Mouse (Mus musculus): Measurements from ENCODE around the gene Dntt. TPM values are rescaled to one million over a fixed set of nuclear protein-coding genes. Genes with fewer than 3 reads are reported as not detected.

The Dntt gene
- polyA plus RNA-seq, 1 experiment from 2014 or later = not detected

DNA sequence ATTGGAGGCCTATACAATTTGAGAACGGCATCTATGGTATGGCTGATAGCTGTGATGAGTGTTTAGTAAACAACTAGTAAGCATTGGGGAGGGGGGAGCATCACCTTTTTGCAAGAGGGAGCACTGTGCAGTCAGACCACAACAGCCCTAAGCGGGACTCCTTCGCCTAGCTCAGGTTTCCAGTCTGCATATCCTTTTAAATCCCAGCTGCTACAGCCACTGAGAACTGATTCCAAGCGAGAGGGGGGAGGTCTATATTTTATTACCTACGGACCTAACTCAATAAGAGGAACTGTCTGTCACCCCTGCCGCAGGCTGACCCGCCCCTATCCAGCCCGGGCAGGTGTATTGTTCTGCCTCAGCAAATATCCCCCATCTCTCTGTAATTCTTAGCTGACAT lies 78.5 kb downstream of the Dntt start:
- WGBS = 67% methylated on average over 8 of the region's 8 CpGs

DNA sequence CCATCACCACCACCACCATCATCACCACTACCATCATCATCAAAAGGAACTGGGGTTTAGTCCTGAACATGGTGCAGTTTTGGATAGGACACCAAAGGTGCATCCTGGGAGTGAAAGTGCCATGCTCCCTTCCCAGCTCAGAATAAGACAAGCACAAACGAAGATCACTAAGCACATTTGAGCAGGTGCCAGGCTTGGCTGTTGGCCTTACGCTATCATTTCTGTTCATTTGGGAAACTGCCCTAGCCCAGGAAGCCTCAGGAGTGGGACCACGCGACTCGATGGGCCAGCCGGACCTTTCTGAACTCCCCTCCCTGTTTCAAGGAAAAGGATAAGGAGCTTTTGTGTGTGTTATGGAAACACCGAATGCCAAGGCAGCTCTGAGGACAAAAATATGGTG lies 79.6 kb downstream of the Dntt start:
- no peak overlapping the region for H3K27ac ChIP-seq (replicated peaks in 1 of 2; ENCODE audit: control insufficient read depth in 1 of 2, insufficient read depth in 1 of 2, low read depth in 2 of 2, low read length in 2 of 2)
- 93% methylated on average over 7 of the region's 7 CpGs for WGBS
- H3K4me1 ChIP-seq (ENCODE audit: control insufficient read depth in 2 of 2, insufficient read depth in 2 of 2, low read length in 2 of 2) = no peaks in the 10 kb centered on the region
- H3K27me3 ChIP-seq (ENCODE audit: control insufficient read depth, insufficient read depth, low read length) = no peaks in the 10 kb centered on the region; the same call in 1 of the 2 replicates
- no peaks in the 10 kb centered on the region for H3K36me3 ChIP-seq (ENCODE audit: control insufficient read depth, insufficient read depth, low read length)
- no peak overlapping the region for H3K4me2 ChIP-seq (ENCODE audit: low read length)
- H3K9ac ChIP-seq (ENCODE audit: low read length) = no peak overlapping the region
- ATAC-seq (ENCODE audit: insufficient number of reproducible peaks, insufficient read depth, low FRiP score, low read depth) = no peak
- no peaks in the 10 kb centered on the region for H3K9me3 ChIP-seq (ENCODE audit: control insufficient read depth, low read length)
- H3K4me3 ChIP-seq (ENCODE audit: control insufficient read depth in 1 of 2, insufficient read depth in 1 of 2, low read depth in 1 of 2, low read length in 2 of 2) = no peak overlapping the region

More for the DNA sequence above, 78.5 kb downstream of the Dntt start:
- H3K4me2 ChIP-seq (ENCODE audit: low read length) = no peak overlapping the region
- H3K36me3 ChIP-seq (ENCODE audit: control insufficient read depth, insufficient read depth, low read length) = no peaks in the 10 kb centered on the region
- no peak overlapping the region for H3K9ac ChIP-seq (ENCODE audit: low read length)
- no peak overlapping the region for H3K27ac ChIP-seq (replicated peaks in 1 of 2; ENCODE audit: control insufficient read depth in 1 of 2, insufficient read depth in 1 of 2, low read depth in 2 of 2, low read length in 2 of 2)
- H3K9me3 ChIP-seq (ENCODE audit: control insufficient read depth, low read length) = no peaks in the 10 kb centered on the region
- ATAC-seq (ENCODE audit: insufficient number of reproducible peaks, insufficient read depth, low FRiP score, low read depth) = no peak
- no peaks in the 10 kb centered on the region for H3K4me1 ChIP-seq (ENCODE audit: control insufficient read depth in 2 of 2, insufficient read depth in 2 of 2, low read length in 2 of 2)
- H3K4me3 ChIP-seq (ENCODE audit: control insufficient read depth in 1 of 2, insufficient read depth in 1 of 2, low read depth in 1 of 2, low read length in 2 of 2) = no peak overlapping the region
- no peaks in the 10 kb centered on the region; the same call in 1 of the 2 replicates for H3K27me3 ChIP-seq (ENCODE audit: control insufficient read depth, insufficient read depth, low read length)

Other genes with a start within 250 kb of the Dntt start
- 5.4 and 5.7 TPM in 2 replicates for gene Ccnj, start 198.0 kb upstream of the Dntt start, polyA plus RNA-seq (2014; fragmentation: Nextera tagmentation; extraction: Ambion mirVana)
- 8.0 and 9.0 TPM in 2 replicates for gene Zfp518a, start 134.6 kb upstream of the Dntt start, polyA plus RNA-seq (2014; fragmentation: Nextera tagmentation; extraction: Ambion mirVana)
- 0.27 and 0.39 TPM in 2 replicates for gene Blnk, start 34.7 kb upstream of the Dntt start, polyA plus RNA-seq (2014; fragmentation: Nextera tagmentation; extraction: Ambion mirVana)
- 0.14 TPM in 1 of 2 replicates, not detected in the other for gene Opalin, start 47.8 kb downstream of the Dntt start, polyA plus RNA-seq (2014; fragmentation: Nextera tagmentation; extraction: Ambion mirVana)
- gene Tll2, start 177.6 kb downstream of the Dntt start, polyA plus RNA-seq (2014; fragmentation: Nextera tagmentation; extraction: Ambion mirVana) = 0.18 TPM in 1 of 2 replicates, not detected in the other
- 111 and 119 TPM in 2 replicates for gene Tm9sf3, start 234.7 kb downstream of the Dntt start, polyA plus RNA-seq (2014; fragmentation: Nextera tagmentation; extraction: Ambion mirVana)

Data from heart, embryonic 14.5 days (tissue).